Mouse (Mus musculus) embryonic fibroblast, embryonic 13.5 days (primary cell): ENCODE measurements around the gene Wnt10b.

Experiments used
- CTCF ChIP-seq: IDR thresholded peaks from 2 replicates; pipeline ENCODE4 v1.5.1; 2011; ENCODE audit warnings: mild to moderate bottlenecking, control low read depth, low read length, moderate library complexity, borderline replicate concordance; ENCODE audit not compliant: insufficient read depth
- POLR2A ChIP-seq: IDR thresholded peaks from 2 replicates; pipeline ENCODE4 v1.6.1; 2011; ENCODE audit warnings: low read depth, mild to moderate bottlenecking, control low read depth, low read length, moderate library complexity

GRCm38 (mm10) chr15:98771813-98772425, 6.0 kb downstream of the Wnt10b start:
- TF ChIP-seq POLR2A (no peak), CTCF (no peak)
